Mouse (Mus musculus): ENCODE measurements around the gene 1700015F17Rik. TPM values are rescaled to one million over a fixed set of nuclear protein-coding genes. Genes with fewer than 3 reads are reported as not detected.

1700015F17Rik gene
- polyA plus RNA-seq, 1 experiment from 2014 or later: not detected

- H3K27ac ChIP-seq (ENCODE audit: low read length): no peak within 1 kb of the TSS
- 86% methylated on average over 9 of the region's 9 CpGs for WGBS
Measured at GRCm38 (mm10) chr5:5419992-5420455, 58.9 kb downstream of the 1700015F17Rik start, which contains the start of gene Cdk14. Gene Cdk14 (minus strand): TSS chr5:5420312.

DNA sequence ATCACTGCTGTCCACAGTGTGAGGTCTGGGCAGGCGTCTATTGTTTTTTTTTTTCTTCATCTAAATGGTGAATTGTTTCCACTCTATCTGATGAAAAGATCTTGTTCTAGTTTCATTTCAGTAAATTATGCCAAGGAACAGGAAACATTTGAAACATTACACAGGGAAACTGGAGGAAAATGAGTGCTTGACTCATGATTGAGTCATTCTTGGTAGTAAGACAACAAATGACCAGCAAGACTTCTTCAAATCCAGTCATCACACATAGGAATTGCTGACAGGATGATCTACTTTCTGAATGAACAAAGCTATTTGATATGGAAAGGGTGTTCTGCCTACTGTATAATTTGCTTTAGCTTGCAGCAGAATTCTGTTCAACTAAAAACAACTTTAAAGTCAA, 59.7 kb downstream of the 1700015F17Rik start:
- no peak overlapping the region for H3K9ac ChIP-seq (replicated peaks; ENCODE audit: low read depth, low read length)
- no peak overlapping the region for H3K4me2 ChIP-seq (replicated peaks; ENCODE audit: low read depth, low read length)
- H3K36me3 ChIP-seq (ENCODE audit: control insufficient read depth, insufficient read depth, low read length): no peaks in the 10 kb centered on the region
- H3K27ac ChIP-seq (ENCODE audit: low read length): no peak overlapping the region
- ATAC-seq (ENCODE audit: insufficient number of reproducible peaks, insufficient read depth, low FRiP score, low read depth): no peak
- H3K4me1 ChIP-seq (ENCODE audit: control insufficient read depth, insufficient read depth, low read length): no peaks in the 10 kb centered on the region
- no peaks in the 10 kb centered on the region for H3K9me3 ChIP-seq (ENCODE audit: control insufficient read depth, low read depth, low read length)
- no peaks in the 10 kb centered on the region for H3K27me3 ChIP-seq (ENCODE audit: control insufficient read depth, insufficient read depth, low read length)
- no peak overlapping the region for H3K4me3 ChIP-seq (ENCODE audit: low read depth, low read length)
- 65% methylated on average over 1 of the region's 1 CpGs for WGBS

More at GRCm38 (mm10) chr5:5419992-5420455, 58.9 kb downstream of the 1700015F17Rik start, which contains the start of gene Cdk14:
- Histone ChIP-seq H3K36me3 (ENCODE audit: control insufficient read depth, insufficient read depth, low read length) (no peaks in the 10 kb centered on the region), H3K9me3 (ENCODE audit: control insufficient read depth, low read depth, low read length) (no peaks in the 10 kb centered on the region), H3K9ac (replicated peaks; ENCODE audit: low read depth, low read length) (no peak within 1 kb of the TSS), H3K4me2 (replicated peaks; ENCODE audit: low read depth, low read length) (no peak within 1 kb of the TSS), H3K4me3 (ENCODE audit: low read depth, low read length) (no peak within 1 kb of the TSS), H3K27me3 (ENCODE audit: control insufficient read depth, insufficient read depth, low read length) (no peaks in the 10 kb centered on the region), H3K4me1 (ENCODE audit: control insufficient read depth, insufficient read depth, low read length) (no peaks in the 10 kb centered on the region)
- no peak for ATAC-seq (ENCODE audit: insufficient number of reproducible peaks, insufficient read depth, low FRiP score, low read depth)

- 78% methylated on average over 3 of the region's 3 CpGs for WGBS
- Histone ChIP-seq H3K4me2 (replicated peaks; ENCODE audit: low read depth, low read length) (no peak overlapping the region), H3K4me3 (ENCODE audit: low read depth, low read length) (no peak overlapping the region), H3K36me3 (ENCODE audit: control insufficient read depth, insufficient read depth, low read length) (no peaks in the 10 kb centered on the region), H3K27me3 (ENCODE audit: control insufficient read depth, insufficient read depth, low read length) (no peaks in the 10 kb centered on the region), H3K4me1 (ENCODE audit: control insufficient read depth, insufficient read depth, low read length) (no peaks in the 10 kb centered on the region), H3K9me3 (ENCODE audit: control insufficient read depth, low read depth, low read length) (no peaks in the 10 kb centered on the region), H3K9ac (replicated peaks; ENCODE audit: low read depth, low read length) (no peak overlapping the region), H3K27ac (ENCODE audit: low read length) (no peak overlapping the region)
- ATAC-seq (ENCODE audit: insufficient number of reproducible peaks, insufficient read depth, low FRiP score, low read depth): no peak
Measured at GRCm38 (mm10) chr5:5414835-5415234, 64.1 kb downstream of the 1700015F17Rik start.

DNA sequence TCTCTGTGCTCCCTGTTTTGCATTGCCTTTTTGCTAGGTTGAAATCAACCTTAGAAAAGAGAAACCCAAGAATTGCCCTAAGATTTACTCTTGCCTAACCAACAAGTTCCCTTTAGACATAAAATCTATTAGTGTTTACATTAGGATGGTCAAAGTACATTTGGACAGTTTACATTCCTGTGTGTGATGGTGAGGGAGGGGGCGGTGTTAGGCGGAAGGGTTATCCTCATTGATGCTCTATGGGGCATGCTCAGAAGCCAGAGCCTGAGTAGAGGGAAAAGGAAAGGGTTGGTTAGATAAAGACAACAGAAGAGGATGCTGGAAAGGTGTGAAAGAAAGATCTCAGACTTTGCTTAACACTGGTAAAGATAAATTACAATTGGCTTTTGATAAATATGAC, 67.1 kb downstream of the 1700015F17Rik start:
- no peak for ATAC-seq (ENCODE audit: insufficient number of reproducible peaks, insufficient read depth, low FRiP score, low read depth)
- Histone ChIP-seq H3K4me3 (ENCODE audit: low read depth, low read length) (no peak overlapping the region), H3K27ac (ENCODE audit: low read length) (no peak overlapping the region), H3K36me3 (ENCODE audit: control insufficient read depth, insufficient read depth, low read length) (no peaks in the 10 kb centered on the region), H3K9me3 (ENCODE audit: control insufficient read depth, low read depth, low read length) (no peaks in the 10 kb centered on the region), H3K4me1 (ENCODE audit: control insufficient read depth, insufficient read depth, low read length) (no peaks in the 10 kb centered on the region), H3K9ac (replicated peaks; ENCODE audit: low read depth, low read length) (no peak overlapping the region), H3K4me2 (replicated peaks; ENCODE audit: low read depth, low read length) (no peak overlapping the region), H3K27me3 (ENCODE audit: control insufficient read depth, insufficient read depth, low read length) (no peaks in the 10 kb centered on the region)
- 47% methylated on average over 2 of the region's 2 CpGs for WGBS

DNA sequence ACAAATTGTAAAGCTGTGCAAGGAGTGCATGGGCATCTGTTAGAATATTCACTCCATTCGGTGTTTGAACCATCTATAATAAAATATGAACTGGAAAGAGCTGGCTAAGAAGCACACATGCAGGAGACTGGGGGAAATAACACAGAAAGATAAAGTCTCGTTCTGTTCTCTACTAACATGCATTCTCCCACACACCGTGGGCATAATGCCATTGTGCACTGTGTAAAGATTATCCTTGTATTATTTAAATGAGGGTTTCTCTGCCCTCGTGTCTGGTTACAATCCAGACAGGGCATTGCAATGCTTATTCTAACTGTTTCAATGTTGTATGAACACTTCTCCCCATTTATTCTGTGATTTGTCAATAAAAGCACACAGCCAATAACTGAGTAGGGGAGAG, 77.0 kb downstream of the 1700015F17Rik start:
- H3K36me3 ChIP-seq (ENCODE audit: control insufficient read depth, insufficient read depth, low read length): no peaks in the 10 kb centered on the region
- H3K4me2 ChIP-seq (replicated peaks; ENCODE audit: low read depth, low read length): no peak overlapping the region
- ATAC-seq (ENCODE audit: insufficient number of reproducible peaks, insufficient read depth, low FRiP score, low read depth): no peak
- H3K4me1 ChIP-seq (ENCODE audit: control insufficient read depth, insufficient read depth, low read length): no peaks in the 10 kb centered on the region
- no peaks in the 10 kb centered on the region for H3K9me3 ChIP-seq (ENCODE audit: control insufficient read depth, low read depth, low read length)
- no peaks in the 10 kb centered on the region for H3K27me3 ChIP-seq (ENCODE audit: control insufficient read depth, insufficient read depth, low read length)
- no peak overlapping the region for H3K4me3 ChIP-seq (ENCODE audit: low read depth, low read length)
- 63% methylated on average over 4 of the region's 4 CpGs for WGBS
- no peak overlapping the region for H3K9ac ChIP-seq (replicated peaks; ENCODE audit: low read depth, low read length)
- H3K27ac ChIP-seq (ENCODE audit: low read length): no peak overlapping the region

DNA sequence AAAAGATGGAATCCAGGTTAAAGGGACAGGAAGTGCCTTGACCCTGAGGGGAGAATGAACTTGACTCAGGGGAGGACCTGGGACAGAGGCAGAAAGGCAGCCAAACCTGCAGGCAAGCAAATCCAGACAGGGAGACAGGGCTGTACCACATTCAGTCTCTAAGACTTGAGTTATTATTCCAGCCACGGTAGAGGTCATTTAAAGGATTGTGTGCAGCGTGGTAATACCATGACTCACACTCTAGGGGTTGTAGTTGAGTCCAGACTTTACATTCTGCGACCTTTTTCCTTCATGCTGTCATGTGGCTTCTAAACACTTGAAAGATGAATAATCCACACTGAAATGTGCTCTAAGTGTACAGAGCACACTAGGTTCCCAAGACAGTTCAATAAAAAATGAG, 86.2 kb downstream of the 1700015F17Rik start:
- H3K9ac ChIP-seq (replicated peaks; ENCODE audit: low read depth, low read length): no peak overlapping the region
- no peak overlapping the region for H3K27ac ChIP-seq (ENCODE audit: low read length)
- no peak for ATAC-seq (ENCODE audit: insufficient number of reproducible peaks, insufficient read depth, low FRiP score, low read depth)
- H3K4me2 ChIP-seq (replicated peaks; ENCODE audit: low read depth, low read length): no peak overlapping the region
- H3K36me3 ChIP-seq (ENCODE audit: control insufficient read depth, insufficient read depth, low read length): no peaks in the 10 kb centered on the region
- H3K4me1 ChIP-seq (ENCODE audit: control insufficient read depth, insufficient read depth, low read length): no peaks in the 10 kb centered on the region
- H3K4me3 ChIP-seq (ENCODE audit: low read depth, low read length): no peak overlapping the region
- WGBS: 21% methylated on average over 3 of the region's 3 CpGs
- no peaks in the 10 kb centered on the region for H3K27me3 ChIP-seq (ENCODE audit: control insufficient read depth, insufficient read depth, low read length)
- no peaks in the 10 kb centered on the region for H3K9me3 ChIP-seq (ENCODE audit: control insufficient read depth, low read depth, low read length)

Other genes starting within 250 kb of the 1700015F17Rik start
- 27.4 and 28.3 TPM in 2 replicates for gene Cdk14, start 58.8 kb downstream of the 1700015F17Rik start, polyA plus RNA-seq (2014; fragmentation: Nextera tagmentation; extraction: Ambion mirVana)
- 21.4 and 24.6 TPM in 2 replicates for gene Cldn12, start 35.8 kb upstream of the 1700015F17Rik start, polyA plus RNA-seq (2014; fragmentation: Nextera tagmentation; extraction: Ambion mirVana)
- 27.6 and 30.6 TPM in 2 replicates for gene Gtpbp10, start 80.4 kb upstream of the 1700015F17Rik start, polyA plus RNA-seq (2014; fragmentation: Nextera tagmentation; extraction: Ambion mirVana)
- gene Gm8773, start 94.7 kb upstream of the 1700015F17Rik start, polyA plus RNA-seq (2014; fragmentation: Nextera tagmentation; extraction: Ambion mirVana): 1.6 and 2.1 TPM in 2 replicates
- gene Cfap69, start 185.1 kb upstream of the 1700015F17Rik start, polyA plus RNA-seq (2014; fragmentation: Nextera tagmentation; extraction: Ambion mirVana): 3.4 and 4.0 TPM in 2 replicates
- gene Steap2, start 215.4 kb upstream of the 1700015F17Rik start, polyA plus RNA-seq (2014; fragmentation: Nextera tagmentation; extraction: Ambion mirVana): 10.0 and 10.6 TPM in 2 replicates

Data from stomach, embryonic 14.5 days (tissue).